8 mouse cellular contexts compared by ENCODE assay signal in the genomic region with DNA sequence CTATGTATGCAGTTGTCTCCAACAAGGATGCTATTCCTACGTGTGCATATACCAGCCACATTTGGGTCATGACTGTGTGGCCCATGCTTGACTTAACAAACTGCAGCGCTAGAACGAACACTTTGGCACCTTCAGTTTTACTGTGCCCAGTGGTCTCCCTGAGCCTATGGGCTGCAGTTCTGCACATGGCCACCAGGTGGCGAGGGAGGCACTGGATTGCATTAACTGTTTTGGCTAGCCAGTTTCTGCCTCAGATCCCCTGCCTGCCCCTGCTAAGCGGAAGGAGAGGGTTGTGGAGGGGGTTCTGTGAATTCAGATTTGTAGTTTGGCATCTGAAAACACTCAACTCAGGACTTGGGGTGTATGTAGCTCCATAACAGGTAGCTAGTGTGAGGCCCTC.
A peak's percentile ranks its signal among the peaks of the same experiment; 100 is the strongest.
DNase-seq lines count a peak whose midpoint lies in the region; ATAC-seq and TF ChIP-seq lines count a peak whose summit lies in the region.

No protein-coding gene starts in this region.

- no peak overlapping the region for H3K4me3 ChIP-seq in intestine, postnatal 0 days (ENCODE audit: low read depth, low read length)
- no peak overlapping the region for H3K4me3 ChIP-seq in midbrain, embryonic 13.5 days (replicated peaks)

- WGBS in intestine, postnatal 0 days, result 40% methylated on average over 5 of the region's 5 CpGs
- WGBS in midbrain, embryonic 13.5 days, result 39% methylated on average over 5 of the region's 5 CpGs

- no peak overlapping the region for H3K4me2 ChIP-seq in intestine, postnatal 0 days (replicated peaks; ENCODE audit: low read depth)
- H3K4me2 ChIP-seq in midbrain, embryonic 13.5 days (replicated peaks), result no peak overlapping the region

- ATAC-seq in intestine, postnatal 0 days, result no peak
- peak; percentile 37 for ATAC-seq in midbrain, embryonic 13.5 days
- ATAC-seq in activated CD4-positive, CD25-positive, alpha-beta regulatory T cell, adult 4 months, result no peak

- H3K9me3 ChIP-seq in intestine, postnatal 0 days (ENCODE audit: control insufficient read depth), result no peaks in the 10 kb centered on the region
- no peaks in the 10 kb centered on the region for H3K9me3 ChIP-seq in midbrain, embryonic 13.5 days

- no peaks in the 10 kb centered on the region for H3K27me3 ChIP-seq in intestine, postnatal 0 days (replicated peaks; ENCODE audit: control insufficient read depth, insufficient read depth, low read length)
- no peaks in the 10 kb centered on the region for H3K27me3 ChIP-seq in midbrain, embryonic 13.5 days

- H3K9ac ChIP-seq in intestine, postnatal 0 days (ENCODE audit: low read depth, low read length), result no peak overlapping the region
- H3K9ac ChIP-seq in midbrain, embryonic 13.5 days (replicated peaks), result no peak overlapping the region

- peak; percentile 74 to 77 for DNase-seq in adrenal gland, adult 18-20 months (ENCODE audit: low spot score in 2 of 2)
- peak; percentile 90 to 93 for DNase-seq in cerebellum, postnatal 4 days (ENCODE audit: low spot score in 2 of 2)
- peak; percentile 79 for DNase-seq in gastrocnemius, postnatal 14 days
- peak; percentile 89 for DNase-seq in left cerebral cortex, postnatal 4 days
- DNase-seq in right cerebral cortex, postnatal 4 days, result peak; percentile 90

- peaks cover 48% of the 10 kb centered on the region for H3K36me3 ChIP-seq in intestine, postnatal 0 days (ENCODE audit: control insufficient read depth, insufficient read depth)
- H3K36me3 ChIP-seq in midbrain, embryonic 13.5 days, result peaks cover 51% of the 10 kb centered on the region

- intact Hi-C loops in gastrocnemius, postnatal 14 days (cut with DNase I; ENCODE audit: low total_unique reads), result loop anchor here (5.0 kb wide), 1 partner anchor 265 kb away; no protein-coding TSS in a partner anchor
- intact Hi-C loops in left cerebral cortex, postnatal 4 days (cut with DNase I), result loop anchor here (5.0 to 10.0 kb wide), 2 partner anchors 130 to 272 kb away; no protein-coding TSS in a partner anchor

- no peaks in the 10 kb centered on the region for H3K4me1 ChIP-seq in intestine, postnatal 0 days (replicated peaks; ENCODE audit: control insufficient read depth, insufficient read depth, low read length)
- peaks cover 8% of the 10 kb centered on the region; the same call in 1 of the 2 replicates for H3K4me1 ChIP-seq in midbrain, embryonic 13.5 days (replicated peaks)

- peak; percentile 98 for TF ChIP-seq CTCF in intestine, postnatal 0 days (IDR thresholded peaks at IDR 0.05; ENCODE audit: low read depth)

- H3K27ac ChIP-seq in intestine, postnatal 0 days (ENCODE audit: low read depth, low read length), result no peak overlapping the region
- 0 out of 2 replicates have a peak overlapping the region, but pooled peaks have one; percentile 9 for H3K27ac ChIP-seq in midbrain, embryonic 13.5 days
